Mouse (Mus musculus) spleen, adult 2 months (tissue): ENCODE data around the gene Erc2. TPM values are rescaled to one million over a fixed set of nuclear protein-coding genes. Genes with fewer than 3 reads are reported as not detected.

Source experiments
- DNase-seq, 2 experiments: peaks; one replicate each; pipeline versions ENCODE4 v3.0.0 to v3.0.0-alpha.2; 2012 to 2021; ENCODE audit warnings: low spot score in 2 of 2, low read depth in 1 of 2
- H3K27ac ChIP-seq: fragments of 200-500 bp; 2 replicates; pipeline ENCODE4 v1.5.1; 2012; ENCODE audit warnings: low read length, inconsistent platforms; ENCODE audit not compliant: insufficient read depth
- H3K27me3 ChIP-seq: fragments of 200-500 bp; 2 replicates; pipeline ENCODE4 v1.6.1; 2012; ENCODE audit warnings: mild to moderate bottlenecking, moderate library complexity, low read length, inconsistent platforms; ENCODE audit not compliant: control insufficient read depth, insufficient read depth
- H3K36me3 ChIP-seq: fragments of 200-500 bp; 2 replicates; pipeline ENCODE4 v1.6.1; 2012; ENCODE audit warnings: mild to moderate bottlenecking, low read length, inconsistent platforms; ENCODE audit not compliant: control insufficient read depth, insufficient read depth
- H3K4me1 ChIP-seq: fragments of 200-500 bp; 2 replicates; pipeline ENCODE4 v1.6.1; 2011; ENCODE audit warnings: inconsistent platforms; ENCODE audit not compliant: control insufficient read depth, insufficient read depth, insufficient read length
- H3K4me3 ChIP-seq: fragments of 200-500 bp; 2 replicates; pipeline ENCODE4 v1.5.1; 2011; ENCODE audit warnings: mild to moderate bottlenecking, inconsistent platforms; ENCODE audit not compliant: insufficient read depth, insufficient read length; ENCODE audit errors: extremely low read depth
- CTCF ChIP-seq: fragments of 200-500 bp; IDR thresholded peaks from 2 replicates; pipeline ENCODE4 v1.5.1; 2011; ENCODE audit warnings: mild to moderate bottlenecking, inconsistent platforms; ENCODE audit not compliant: insufficient read depth, insufficient read length, insufficient replicate concordance; ENCODE audit errors: extremely low read depth
- POLR2A ChIP-seq: fragments of 200-500 bp; IDR thresholded peaks from 2 replicates; pipeline ENCODE4 v1.6.1; 2011; ENCODE audit warnings: low read depth, low read length, inconsistent platforms
- WGBS: fragments of 180-500 bp; shearing (Covaris S2); methylation state at CpG from one replicate; pipeline ENCODE4 v1.1.7; 2018; 5-methylcytosine and 5-hydroxymethylcytosine counted together
- polyA plus RNA-seq: library from polyadenylated mRNA; depleted of rRNA; stranded (reverse); fragments of >200 nt; gene quantifications from 2 replicates; pipeline ENCODE4 v1.2.3, GENCODE M21; 2012

Gene Erc2
- polyA plus RNA-seq, 1 experiment = 0.11 TPM

- no peak for TF ChIP-seq CTCF
- no peak for TF ChIP-seq POLR2A
These were observed 699.8 kb downstream of the Erc2 start for GRCm38 (mm10) chr14:28321916-28322534.

DNA sequence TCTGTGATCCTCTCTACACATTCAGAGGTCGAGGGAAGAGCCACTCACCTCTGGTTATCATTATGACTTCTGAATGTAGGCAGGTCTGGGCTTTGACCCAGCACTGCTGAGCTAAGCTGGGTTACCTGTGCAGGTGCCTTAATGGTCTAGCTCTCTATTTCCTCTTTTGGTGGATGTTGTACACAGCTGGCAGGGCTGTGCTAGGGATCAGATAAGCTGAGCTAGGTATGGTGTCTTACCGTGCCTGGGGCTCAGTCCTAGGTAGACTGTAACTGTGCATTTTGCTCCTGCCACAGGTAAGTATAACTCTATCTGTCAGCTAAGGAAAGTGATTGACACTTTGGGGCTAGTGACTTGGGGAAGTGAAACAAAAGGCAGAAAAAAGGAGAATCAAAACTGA is 701.0 kb downstream of the Erc2 start:
- Histone ChIP-seq H3K4me1 (no peaks in the 10 kb centered on the region), H3K27ac (no peak overlapping the region), H3K4me3 (no peak overlapping the region), H3K27me3 (no peaks in the 10 kb centered on the region), H3K36me3 (no peaks in the 10 kb centered on the region)
- WGBS = 62% methylated on average over 2 of the region's 2 CpGs
- no peak for DNase-seq
- TF ChIP-seq CTCF (no peak), POLR2A (no peak)

More at GRCm38 (mm10) chr14:28321916-28322534, 699.8 kb downstream of the Erc2 start:
- H3K4me3 ChIP-seq = no peak overlapping the region
- no peak overlapping the region for H3K27ac ChIP-seq
- no peaks in the 10 kb centered on the region for H3K36me3 ChIP-seq
- H3K4me1 ChIP-seq = no peaks in the 10 kb centered on the region
- H3K27me3 ChIP-seq = no peaks in the 10 kb centered on the region
- DNase-seq = no peak
- WGBS = 87% methylated on average over 5 of the region's 5 CpGs

- 80% methylated on average over 2 of the region's 2 CpGs for WGBS
- H3K36me3 ChIP-seq = no peaks in the 10 kb centered on the region
- DNase-seq = no peak
- no peak overlapping the region for H3K27ac ChIP-seq
- H3K4me3 ChIP-seq = no peak overlapping the region
- no peaks in the 10 kb centered on the region for H3K27me3 ChIP-seq
- H3K4me1 ChIP-seq = no peaks in the 10 kb centered on the region
- TF ChIP-seq POLR2A = no peak
- TF ChIP-seq CTCF = no peak
These were observed 701.5 kb downstream of the Erc2 start for GRCm38 (mm10) chr14:28323727-28324126.

- Histone ChIP-seq H3K36me3 (no peaks in the 10 kb centered on the region), H3K27me3 (no peaks in the 10 kb centered on the region), H3K27ac (no peak overlapping the region), H3K4me1 (no peaks in the 10 kb centered on the region), H3K4me3 (no peak overlapping the region)
- WGBS = 85% methylated on average over 7 of the region's 7 CpGs
- no peak for DNase-seq
- TF ChIP-seq POLR2A (no peak), CTCF (no peak)
These were observed 704.2 kb downstream of the Erc2 start for GRCm38 (mm10) chr14:28326456-28326855.

- TF ChIP-seq POLR2A (no peak), CTCF (no peak)
- H3K4me1 ChIP-seq = no peaks in the 10 kb centered on the region
- H3K36me3 ChIP-seq = no peaks in the 10 kb centered on the region
- H3K27me3 ChIP-seq = no peaks in the 10 kb centered on the region
- H3K4me3 ChIP-seq = no peak overlapping the region
- no peak overlapping the region for H3K27ac ChIP-seq
- WGBS = 63% methylated on average over 8 of the region's 8 CpGs
- DNase-seq = no peak
These were observed 706.3 kb downstream of the Erc2 start for GRCm38 (mm10) chr14:28328512-28328911.

- Histone ChIP-seq H3K36me3 (no peaks in the 10 kb centered on the region), H3K27ac (no peak overlapping the region), H3K27me3 (no peaks in the 10 kb centered on the region), H3K4me1 (no peaks in the 10 kb centered on the region), H3K4me3 (no peak overlapping the region)
- WGBS = 87% methylated on average over 5 of the region's 5 CpGs
- no peak for DNase-seq
- no peak for TF ChIP-seq CTCF
- TF ChIP-seq POLR2A = no peak
These were observed 708.9 kb downstream of the Erc2 start for GRCm38 (mm10) chr14:28331108-28331507.

DNA sequence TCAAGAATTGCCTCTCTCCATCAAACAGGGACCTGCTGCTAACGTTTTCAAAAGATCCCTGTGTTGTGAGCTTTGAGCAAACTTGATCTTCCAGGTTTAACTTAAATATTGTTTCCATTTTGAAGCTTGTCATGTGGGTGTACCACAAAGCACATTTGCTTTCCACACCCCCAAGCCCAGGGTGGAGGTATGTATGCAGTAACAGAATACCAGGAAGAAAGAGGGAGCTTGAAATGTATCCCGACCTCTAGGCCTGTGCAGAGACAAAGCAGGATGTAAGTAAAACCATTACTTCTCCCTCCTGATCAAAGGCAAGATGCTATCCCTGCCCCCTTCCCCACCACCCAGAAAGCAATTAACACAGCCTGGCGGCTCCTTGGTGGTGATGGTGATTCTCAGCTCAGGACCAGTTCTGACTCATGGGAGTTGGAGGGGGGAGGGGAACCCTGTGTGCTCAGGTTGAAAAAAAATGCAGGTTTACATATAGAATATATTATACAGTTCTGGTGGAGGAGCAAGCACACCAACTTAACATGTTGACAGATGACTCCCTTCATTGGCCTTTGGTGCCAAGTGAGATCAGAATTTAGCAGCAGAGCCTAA is 710.2 kb downstream of the Erc2 start:
- DNase-seq = no peak
- Histone ChIP-seq H3K4me3 (no peak overlapping the region), H3K27me3 (no peaks in the 10 kb centered on the region)

More for the DNA sequence above, 710.2 kb downstream of the Erc2 start:
- Histone ChIP-seq H3K4me1 (no peaks in the 10 kb centered on the region), H3K27ac (no peak overlapping the region), H3K36me3 (no peaks in the 10 kb centered on the region)
- 53% methylated on average over 3 of the region's 3 CpGs for WGBS
- TF ChIP-seq POLR2A (no peak), CTCF (no peak)
